Mouse (Mus musculus) neural tube, embryonic 13.5 days (tissue): Measurements from ENCODE around the gene Rimklb. TPM values are rescaled to one million over a fixed set of nuclear protein-coding genes. Genes with fewer than 3 reads are reported as not detected.
"Not testable (repeated sequence)": the region's sequence is repeated elsewhere in the genome, so short reads cannot be mapped to it uniquely, and the experiment has no call there.

Source experiments
- ATAC-seq: fragments of 200-750 bp; cut with Nextera tagmentation; 2 replicates; pipeline ENCODE4 v1.8.0; 2017; ENCODE audit warnings: low read depth, mild to moderate bottlenecking, moderate TSS enrichment, moderate library complexity
- H3K27ac ChIP-seq: fragments of 300-500 bp; sonication (generic); replicated peaks from 2 replicates; pipeline ENCODE4 v1.5.1; 2015; ENCODE audit warnings: moderate library complexity, mild to moderate bottlenecking, inconsistent platforms
- H3K27me3 ChIP-seq: fragments of 300-500 bp; sonication (generic); 2 replicates; pipeline ENCODE4 v1.6.1; 2015; ENCODE audit warnings: mild to moderate bottlenecking, inconsistent platforms
- H3K36me3 ChIP-seq: fragments of 300-500 bp; sonication (generic); 2 replicates; pipeline ENCODE4 v1.6.1; 2015; ENCODE audit warnings: mild to moderate bottlenecking, inconsistent platforms
- H3K4me1 ChIP-seq: fragments of 300-500 bp; sonication (generic); replicated peaks from 2 replicates; pipeline ENCODE4 v1.6.1; 2015; ENCODE audit warnings: inconsistent platforms
- H3K4me2 ChIP-seq: fragments of 300-500 bp; sonication (generic); 2 replicates; pipeline ENCODE4 v1.6.1; 2015; ENCODE audit warnings: inconsistent platforms, mild to moderate bottlenecking, moderate library complexity
- H3K4me3 ChIP-seq: fragments of 300-500 bp; sonication (generic); 2 replicates; pipeline ENCODE4 v1.5.1; 2015; ENCODE audit warnings: mild to moderate bottlenecking, inconsistent platforms
- H3K9ac ChIP-seq: fragments of 300-500 bp; sonication (generic); 2 replicates; pipeline ENCODE4 v1.6.1; 2015; ENCODE audit warnings: moderate library complexity, mild to moderate bottlenecking, inconsistent platforms
- H3K9me3 ChIP-seq: fragments of 300-500 bp; sonication (generic); 2 replicates; pipeline ENCODE4 v1.6.1; 2016; ENCODE audit warnings: inconsistent platforms
- WGBS: fragments of 180-500 bp; shearing (Covaris S2); methylation state at CpG from one replicate; pipeline ENCODE4 v1.1.7; 2015; 5-methylcytosine and 5-hydroxymethylcytosine counted together
- polyA plus RNA-seq: library from polyadenylated mRNA; unstranded; fragments of >200 nt; fragmentation: Nextera tagmentation; extraction: Ambion mirVana; gene quantifications from 2 replicates; pipeline ENCODE4 v1.2.1, GENCODE M21; 2015

The Rimklb gene
- polyA plus RNA-seq: 90.9 and 95.0 TPM in 2 replicates

DNA sequence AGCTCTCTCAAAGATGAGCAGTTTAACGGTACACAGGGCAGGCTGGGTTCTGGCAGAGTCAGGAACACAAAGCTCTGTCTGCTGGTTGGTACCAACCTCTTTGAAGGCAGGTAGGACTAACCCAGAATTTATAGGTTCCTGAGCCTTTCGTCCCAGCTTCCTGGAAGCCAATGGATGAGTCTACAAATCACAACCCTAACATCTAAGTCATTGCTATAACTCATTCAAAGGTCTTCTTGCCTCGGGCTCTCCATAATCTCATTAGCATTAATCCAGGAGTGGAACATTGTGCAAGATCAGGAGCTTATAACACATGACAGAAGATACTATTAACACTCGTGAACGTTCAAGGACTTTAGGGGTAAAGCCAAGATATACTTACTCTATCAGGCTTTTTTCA lies at the start of gene Rimklb:
Gene Rimklb, minus strand, starts transcription at position 101 of the 400 bp plus-strand sequence.
- WGBS: 79% methylated on average over 5 of the region's 5 CpGs
- H3K4me3 ChIP-seq: no peak within 1 kb of the TSS
- H3K27me3 ChIP-seq: no peaks in the 10 kb centered on the region
- H3K9ac ChIP-seq: no peak within 1 kb of the TSS
- H3K4me2 ChIP-seq: no peak within 1 kb of the TSS
- H3K27ac ChIP-seq: no peak within 1 kb of the TSS
- H3K4me1 ChIP-seq: peaks cover 33% of the 10 kb centered on the region
- H3K9me3 ChIP-seq: no peaks in the 10 kb centered on the region
- no peaks in the 10 kb centered on the region for H3K36me3 ChIP-seq
- ATAC-seq: no peak

DNA sequence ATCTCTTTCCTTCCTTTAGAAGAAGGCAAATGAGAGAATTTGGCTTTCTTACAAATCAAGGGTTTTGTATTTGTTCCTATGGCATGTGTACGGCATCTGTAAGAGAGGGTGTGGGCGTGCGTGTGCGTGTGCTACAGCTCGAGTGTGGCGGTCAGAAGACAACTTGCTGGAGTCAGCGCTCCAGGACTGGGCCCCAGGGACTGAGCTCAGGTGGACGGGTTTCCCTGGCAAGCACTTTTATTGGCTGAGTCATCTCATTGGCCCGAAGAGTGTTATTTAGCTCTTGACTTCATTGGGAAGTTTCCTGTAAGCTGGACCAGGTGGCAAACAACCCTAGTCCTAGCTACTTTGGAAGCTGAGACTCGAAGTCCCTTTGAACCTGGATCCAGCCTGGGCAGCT lies 47.4 kb upstream of the Rimklb start:
- Histone ChIP-seq H3K4me2 (no peak overlapping the region), H3K27ac (no peak overlapping the region), H3K27me3 (no peaks in the 10 kb centered on the region), H3K9me3 (no peaks in the 10 kb centered on the region), H3K9ac (no peak overlapping the region), H3K4me3 (no peak overlapping the region), H3K4me1 (no peaks in the 10 kb centered on the region), H3K36me3 (no peaks in the 10 kb centered on the region)
- ATAC-seq: no peak
- 83% methylated on average over 10 of the region's 10 CpGs for WGBS

DNA sequence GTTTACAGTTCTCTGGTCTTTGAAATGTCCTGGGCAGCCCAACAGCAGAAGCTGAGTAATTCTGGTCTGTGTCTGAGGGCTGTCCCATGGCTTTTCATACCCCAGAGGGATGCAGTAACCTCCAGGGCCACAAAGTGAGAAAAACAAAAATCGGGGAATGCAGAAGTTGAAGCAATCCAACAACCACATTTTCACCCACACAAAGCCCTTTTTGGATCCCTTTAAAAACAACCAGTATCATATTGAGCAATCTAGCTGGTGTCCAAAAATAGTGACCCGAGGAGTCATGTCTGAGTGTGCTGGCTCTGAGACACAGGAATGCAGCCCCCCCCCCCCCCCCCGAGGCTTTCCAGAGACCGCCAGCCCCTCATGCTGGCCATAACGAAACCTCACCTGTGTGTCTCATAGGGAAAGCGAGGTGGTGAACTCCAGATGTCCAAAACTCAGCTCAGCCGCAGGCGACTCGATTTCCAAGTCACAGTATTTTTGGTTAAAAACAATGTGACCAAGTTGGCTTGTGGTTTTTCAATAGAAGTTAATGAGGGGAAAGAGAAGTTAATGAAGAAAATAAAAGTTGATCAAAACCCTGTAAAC lies 46.8 kb upstream of the Rimklb start:
- ATAC-seq: no peak
- no peak overlapping the region for H3K4me2 ChIP-seq
- H3K27ac ChIP-seq: no peak overlapping the region
- H3K4me3 ChIP-seq: no peak overlapping the region
- no peak overlapping the region for H3K9ac ChIP-seq
- no peaks in the 10 kb centered on the region for H3K36me3 ChIP-seq
- H3K9me3 ChIP-seq: no peaks in the 10 kb centered on the region
- no peaks in the 10 kb centered on the region for H3K4me1 ChIP-seq
- 87% methylated on average over 9 of the region's 9 CpGs for WGBS
- no peaks in the 10 kb centered on the region for H3K27me3 ChIP-seq

DNA sequence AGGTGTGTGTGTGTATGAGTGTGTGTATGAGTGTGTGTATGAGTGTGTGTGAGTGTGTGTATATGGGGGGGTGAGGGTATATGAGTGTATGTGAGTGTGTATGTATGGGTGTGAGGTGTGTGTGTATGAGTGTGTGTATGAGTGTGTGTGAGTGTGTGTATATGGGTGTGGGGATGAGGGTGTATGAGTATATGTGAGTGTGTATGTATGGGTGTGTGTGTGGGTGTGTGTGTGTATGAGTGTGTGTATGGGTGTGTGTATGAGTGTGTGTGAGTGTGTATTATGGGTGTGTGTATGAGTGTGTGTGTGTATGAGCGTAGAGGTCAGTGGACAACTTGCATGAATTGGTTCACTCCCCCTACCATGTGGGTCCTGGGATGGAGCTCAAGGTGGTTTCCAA lies 46.1 kb upstream of the Rimklb start:
- ATAC-seq: no peak; the same call in 1 of the 2 replicates
- 94% methylated on average over 1 of the region's 1 CpGs for WGBS

DNA sequence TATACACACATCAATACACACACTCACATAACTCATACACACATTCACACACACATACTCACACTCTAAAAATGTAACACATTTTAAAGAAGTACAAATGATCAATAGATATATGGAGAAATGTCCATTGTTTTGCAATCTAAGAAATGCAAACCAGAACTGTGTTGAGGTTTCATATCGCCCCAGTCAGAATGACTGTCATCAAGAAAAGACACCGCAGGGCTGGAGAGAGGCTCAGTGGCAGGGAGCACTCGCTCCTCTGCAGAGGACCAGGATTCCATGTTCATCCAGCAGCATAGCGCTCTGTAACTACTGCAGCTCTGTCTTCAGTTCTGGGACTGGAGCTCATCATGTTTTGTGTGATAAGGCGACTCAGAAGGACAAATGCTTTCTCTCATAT lies 45.0 kb upstream of the Rimklb start:
- Histone ChIP-seq H3K9me3 (no peaks in the 10 kb centered on the region), H3K36me3 (no peaks in the 10 kb centered on the region), H3K4me1 (no peaks in the 10 kb centered on the region), H3K9ac (no peak overlapping the region), H3K27me3 (no peaks in the 10 kb centered on the region), H3K4me3 (no peak overlapping the region), H3K27ac (no peak overlapping the region), H3K4me2 (no peak overlapping the region)
- ATAC-seq: no peak
- WGBS: 87% methylated on average over 5 of the region's 5 CpGs

More for the DNA sequence above, 46.1 kb upstream of the Rimklb start:
- Histone ChIP-seq H3K4me1 (no peaks in the 10 kb centered on the region), H3K4me2 (no peak overlapping the region), H3K27me3 (no peaks in the 10 kb centered on the region), H3K9me3 (no peaks in the 10 kb centered on the region), H3K36me3 (no peaks in the 10 kb centered on the region), H3K27ac (no peak overlapping the region), H3K4me3 (no peak overlapping the region), H3K9ac (no peak overlapping the region)

DNA sequence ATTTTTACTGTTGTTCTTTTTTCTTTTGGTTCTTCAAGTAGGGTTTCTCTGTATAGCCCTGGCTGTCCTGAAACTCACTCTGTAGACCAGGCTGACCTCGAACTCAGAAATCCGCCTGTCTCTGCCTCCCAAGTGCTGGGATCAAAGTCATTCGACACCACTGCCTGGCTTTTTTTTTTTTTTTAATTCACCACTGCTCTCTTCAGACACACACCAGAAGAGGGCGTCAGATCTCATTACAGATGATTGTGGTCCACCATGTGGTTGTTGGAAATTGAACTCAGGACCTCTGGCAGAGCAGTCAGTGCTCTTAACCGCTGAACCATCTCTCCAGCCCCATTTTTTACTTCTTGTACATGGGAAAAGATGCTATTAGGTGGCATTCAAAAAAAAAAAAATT lies 43.9 kb upstream of the Rimklb start:
- not testable (repeated sequence) for H3K9me3 ChIP-seq, H3K36me3 ChIP-seq, ATAC-seq, H3K4me3 ChIP-seq, H3K4me2 ChIP-seq, H3K27ac ChIP-seq, H3K27me3 ChIP-seq, H3K9ac ChIP-seq, H3K4me1 ChIP-seq
- 80% methylated on average over 5 of the region's 5 CpGs for WGBS

DNA sequence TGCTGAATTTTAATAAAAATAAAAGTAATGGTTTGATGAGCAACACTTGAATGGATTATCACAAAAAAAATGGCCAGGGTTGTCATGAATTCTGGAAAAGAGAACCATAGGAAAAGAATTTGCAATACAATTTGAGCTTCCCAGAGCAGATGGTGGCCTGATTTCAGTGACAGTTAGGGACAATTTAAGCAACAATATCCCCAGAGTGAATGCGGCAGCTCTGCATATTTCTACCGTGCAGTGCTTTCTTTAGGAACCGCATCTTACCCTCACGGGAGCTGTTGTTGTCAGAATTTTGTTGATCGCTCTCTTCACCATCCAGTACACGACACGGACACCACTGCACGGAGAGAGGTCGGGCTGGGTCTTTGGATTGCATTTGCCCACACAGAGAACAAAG lies 41.0 kb upstream of the Rimklb start:
- H3K9me3 ChIP-seq: 0 out of 2 replicates have a peak, but pooled peaks cover 4% of the 10 kb centered on the region
- WGBS: 64% methylated on average over 9 of the region's 9 CpGs
- H3K4me3 ChIP-seq: no peak overlapping the region

DNA sequence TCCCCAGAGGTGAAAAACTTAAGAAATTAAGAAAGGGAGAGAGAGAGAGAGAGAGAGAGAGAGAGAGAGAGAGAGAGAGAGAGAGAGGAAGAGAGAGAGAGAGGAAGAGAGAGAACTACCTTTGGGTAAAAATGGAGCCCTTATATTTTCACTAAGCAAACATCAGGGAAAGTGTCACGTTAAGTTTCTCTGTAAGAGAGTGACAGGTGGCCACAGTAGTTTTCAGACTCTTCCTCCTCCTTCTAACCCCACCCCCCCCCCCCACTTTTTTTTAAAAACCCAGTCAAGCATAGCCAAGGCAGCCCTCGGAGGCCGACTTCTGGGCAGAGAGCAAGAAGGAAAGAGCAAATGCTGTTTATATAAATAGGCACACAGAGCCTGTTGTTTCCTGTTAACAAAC lies 35.5 kb upstream of the Rimklb start:
- Histone ChIP-seq H3K27ac (no peak overlapping the region), H3K36me3 (no peaks in the 10 kb centered on the region), H3K4me1 (peaks cover 9% of the 10 kb centered on the region; the same call in 1 of the 2 replicates), H3K4me3 (no peak overlapping the region), H3K4me2 (no peak overlapping the region), H3K9me3 (0 out of 2 replicates have a peak, but pooled peaks cover 4% of the 10 kb centered on the region), H3K27me3 (no peaks in the 10 kb centered on the region), H3K9ac (no peak overlapping the region)
- 40% methylated on average over 3 of the region's 3 CpGs for WGBS
- ATAC-seq: no peak

More for the DNA sequence above, 41.0 kb upstream of the Rimklb start:
- H3K27ac ChIP-seq: no peak overlapping the region
- H3K36me3 ChIP-seq: no peaks in the 10 kb centered on the region
- no peak for ATAC-seq
- no peak overlapping the region for H3K9ac ChIP-seq
- no peaks in the 10 kb centered on the region for H3K27me3 ChIP-seq
- H3K4me2 ChIP-seq: no peak overlapping the region
- no peaks in the 10 kb centered on the region for H3K4me1 ChIP-seq

DNA sequence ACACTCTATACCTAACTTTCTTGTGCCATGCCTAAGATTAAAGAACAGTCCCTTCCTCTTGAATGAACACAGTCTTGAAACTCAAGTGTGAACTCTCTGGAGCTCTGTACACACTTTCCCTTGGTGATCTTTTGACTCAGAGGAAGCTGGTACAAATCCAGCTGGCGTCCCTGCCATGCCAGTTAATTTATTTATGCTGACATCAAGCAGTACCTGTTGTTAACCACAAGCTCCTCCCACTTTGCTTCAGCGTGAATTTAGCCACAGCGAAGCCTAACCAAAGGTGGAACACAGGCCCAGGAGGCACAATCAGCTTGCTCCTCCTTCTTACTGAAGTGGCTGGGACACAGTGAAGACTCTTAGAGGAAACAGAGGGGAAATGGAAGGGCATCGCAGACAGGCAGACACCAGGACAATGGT lies 34.3 kb upstream of the Rimklb start:
- Histone ChIP-seq H3K4me1 (peaks cover 9% of the 10 kb centered on the region; the same call in 1 of the 2 replicates), H3K4me2 (peak overlapping the region; percentile 33), H3K27ac (no peak overlapping the region), H3K4me3 (no peak overlapping the region), H3K9ac (0 out of 2 replicates have a peak overlapping the region, but pooled peaks have one; percentile 26), H3K9me3 (no peaks in the 10 kb centered on the region), H3K27me3 (no peaks in the 10 kb centered on the region), H3K36me3 (no peaks in the 10 kb centered on the region)
- ATAC-seq: peak; percentile 56; the same call in 1 of the 2 replicates
- WGBS: 11% methylated on average over 4 of the region's 4 CpGs

DNA sequence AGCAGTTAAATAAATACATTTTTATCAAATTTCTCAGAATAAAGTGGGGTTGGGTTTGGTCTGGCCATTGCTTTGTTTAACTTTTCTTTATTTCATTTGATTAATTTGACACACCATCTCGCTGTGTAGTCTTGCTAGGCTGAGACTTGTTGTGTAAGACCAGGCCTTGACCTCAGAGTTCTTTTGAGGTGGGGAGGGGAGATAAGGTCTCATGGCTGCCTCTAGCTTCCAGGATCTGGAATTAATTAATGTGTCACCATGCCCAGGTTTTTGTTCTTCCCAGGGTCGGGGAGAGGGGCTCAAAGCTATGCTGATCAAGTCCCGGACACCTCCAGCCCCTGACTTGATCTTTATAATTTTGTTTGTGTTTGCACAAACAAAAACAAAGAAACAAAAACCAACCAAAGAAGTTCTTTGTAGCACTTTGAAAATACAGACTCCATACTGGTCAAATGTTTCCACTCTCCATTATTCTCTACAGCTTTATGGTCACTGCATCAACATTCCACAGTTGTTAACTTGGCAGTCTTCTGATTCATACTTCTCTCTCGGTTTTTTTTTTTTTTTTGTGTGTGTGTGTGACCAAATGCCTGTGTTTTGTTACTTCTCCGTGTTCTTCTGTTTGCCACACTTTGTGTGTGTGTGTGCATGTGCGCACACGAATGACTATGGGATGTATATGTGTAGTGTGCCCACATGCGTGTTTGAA lies 33.1 kb upstream of the Rimklb start:
- ATAC-seq: no peak
- Histone ChIP-seq H3K27ac (no peak overlapping the region), H3K36me3 (no peaks in the 10 kb centered on the region), H3K4me1 (peaks cover 9% of the 10 kb centered on the region; the same call in 1 of the 2 replicates), H3K9me3 (no peaks in the 10 kb centered on the region), H3K27me3 (no peaks in the 10 kb centered on the region), H3K4me2 (no peak overlapping the region), H3K4me3 (no peak overlapping the region), H3K9ac (no peak overlapping the region)
- WGBS: 77% methylated on average over 8 of the region's 8 CpGs

DNA sequence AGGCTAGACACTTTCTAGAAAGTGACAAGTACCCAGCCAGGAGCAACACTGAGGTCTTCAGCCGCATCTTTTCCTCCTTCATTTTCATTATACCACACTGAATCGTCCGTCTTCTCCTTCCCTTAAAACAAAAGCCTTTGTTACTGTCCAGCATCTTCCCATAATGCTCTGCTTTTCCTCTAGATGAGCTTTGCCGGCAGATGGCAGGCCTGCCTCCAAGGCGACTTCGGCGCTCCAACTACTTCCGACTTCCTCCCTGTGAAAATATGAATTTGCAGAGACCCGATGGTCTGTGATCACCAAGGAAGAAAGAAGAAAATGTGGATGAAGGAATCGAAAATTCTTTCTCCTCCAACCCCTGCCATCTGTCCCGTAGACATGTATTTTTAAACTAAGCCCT lies 29.6 kb upstream of the Rimklb start:
- Histone ChIP-seq H3K27ac (no peak overlapping the region), H3K36me3 (no peaks in the 10 kb centered on the region), H3K4me3 (no peak overlapping the region), H3K4me2 (no peak overlapping the region), H3K9ac (no peak overlapping the region), H3K9me3 (no peaks in the 10 kb centered on the region), H3K4me1 (peaks cover 6% of the 10 kb centered on the region; the same call in 1 of the 2 replicates), H3K27me3 (no peaks in the 10 kb centered on the region)
- WGBS: 80% methylated on average over 11 of the region's 11 CpGs
- ATAC-seq: no peak

DNA sequence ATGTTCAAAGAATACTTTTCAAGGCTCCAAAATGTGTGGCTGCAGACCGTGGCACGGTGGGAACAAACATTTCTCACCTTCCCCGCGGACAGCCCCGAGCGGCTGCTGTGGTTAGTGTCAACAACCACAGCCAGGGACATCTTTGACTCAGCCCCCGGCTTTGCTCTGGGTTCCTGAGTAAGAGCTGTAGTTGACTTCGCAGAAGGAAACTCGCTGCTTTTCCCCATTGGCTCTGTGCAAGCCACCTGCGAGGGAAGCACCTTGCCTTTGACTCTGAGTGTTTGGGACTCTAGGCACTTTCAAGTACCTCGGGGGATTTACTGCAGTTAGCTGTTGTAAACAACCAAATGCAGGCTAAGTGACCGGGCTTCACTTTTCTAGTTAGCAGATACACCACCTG lies 29.0 kb upstream of the Rimklb start:
- Histone ChIP-seq H3K36me3 (no peaks in the 10 kb centered on the region), H3K9me3 (no peaks in the 10 kb centered on the region), H3K4me2 (no peak overlapping the region), H3K4me3 (no peak overlapping the region), H3K27me3 (no peaks in the 10 kb centered on the region), H3K4me1 (0 out of 2 replicates have a peak, but pooled peaks cover under 1% of the 10 kb centered on the region), H3K27ac (no peak overlapping the region), H3K9ac (no peak overlapping the region)
- 59% methylated on average over 12 of the region's 12 CpGs for WGBS
- no peak for ATAC-seq
